Mouse (Mus musculus): ENCODE measurements around the gene Alg11. TPM values are rescaled to one million over a fixed set of nuclear protein-coding genes. Genes with fewer than 3 reads are reported as not detected.

Gene Alg11
- polyA plus RNA-seq (2015; fragmentation: Nextera tagmentation; extraction: Ambion mirVana) = 29.9 and 31.2 TPM in 2 replicates

DNA sequence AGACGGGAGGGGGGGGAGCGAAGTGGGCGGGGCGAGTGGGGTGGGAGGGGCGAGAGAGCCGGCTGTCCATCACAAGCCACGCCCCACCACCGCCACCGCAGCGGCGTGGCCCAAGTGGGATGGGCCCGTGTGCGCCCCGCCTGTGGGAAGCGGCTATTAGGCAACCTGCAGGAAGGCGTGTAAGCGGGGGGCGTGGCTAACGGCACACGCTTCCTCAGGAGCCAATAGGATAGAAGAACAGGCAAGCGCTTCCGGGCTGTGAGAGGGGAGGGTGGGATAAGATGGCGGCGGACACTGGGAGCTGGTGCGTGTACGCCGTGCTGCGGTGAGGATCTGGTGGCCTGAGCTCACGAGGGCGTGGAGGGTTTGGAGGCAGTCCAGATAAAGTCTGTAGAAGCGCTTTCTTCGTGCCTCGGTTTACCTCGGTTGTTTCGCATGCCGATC, at the start of gene Alg11:
Gene Alg11 (plus strand): TSS at position 276 of the 444 bp plus-strand sequence.
- Histone ChIP-seq H3K27me3 (peaks cover 14% of the 10 kb centered on the region; the same call in 1 of the 2 replicates), H3K4me3 (peak within 1 kb of the TSS; percentile 71), H3K9me3 (no peaks in the 10 kb centered on the region), H3K9ac (replicated peaks) (peak within 1 kb of the TSS; percentile 68), H3K36me3 (peaks cover 18% of the 10 kb centered on the region), H3K27ac (replicated peaks) (no peak within 1 kb of the TSS), H3K4me1 (peaks cover 10% of the 10 kb centered on the region), H3K4me2 (replicated peaks) (peak within 1 kb of the TSS; percentile 87)
- WGBS = under 1% methylated on average over 36 of the region's 36 CpGs
- ATAC-seq (replicated peaks) = peak; percentile 100

DNA sequence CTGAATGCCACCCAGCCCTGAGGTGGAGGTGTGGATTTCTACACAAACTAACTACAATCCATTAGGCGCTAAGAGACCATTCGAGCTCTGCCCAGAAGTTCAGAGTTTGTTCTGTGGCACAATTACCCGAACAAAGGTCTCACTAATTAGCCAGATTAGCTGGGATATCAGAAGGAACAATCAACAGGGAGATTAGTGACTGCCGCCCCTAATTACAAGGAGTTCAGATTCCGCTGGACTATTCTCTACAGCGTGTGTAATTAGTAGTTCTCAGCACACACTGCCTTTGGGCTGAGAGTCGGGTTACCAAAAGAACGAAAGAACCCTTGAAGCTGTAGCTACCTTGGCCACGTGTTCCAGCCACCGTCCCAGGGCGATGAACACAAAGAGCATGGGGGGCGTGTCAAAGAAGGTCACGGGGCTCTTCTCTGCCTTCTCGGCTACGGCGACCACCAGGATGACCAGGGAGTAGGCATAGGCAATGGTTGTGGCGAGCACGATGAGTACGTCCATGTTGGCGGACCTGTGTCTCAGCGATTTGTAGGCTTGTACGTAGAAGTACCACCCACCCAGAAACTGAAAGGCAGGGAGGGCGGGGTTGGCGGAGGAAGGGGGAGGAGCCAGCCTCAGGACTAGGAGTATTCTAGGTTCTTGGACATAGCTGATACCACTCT, 47.4 kb upstream of the Alg11 start:
- 20% methylated on average over 24 of the region's 24 CpGs for WGBS

DNA sequence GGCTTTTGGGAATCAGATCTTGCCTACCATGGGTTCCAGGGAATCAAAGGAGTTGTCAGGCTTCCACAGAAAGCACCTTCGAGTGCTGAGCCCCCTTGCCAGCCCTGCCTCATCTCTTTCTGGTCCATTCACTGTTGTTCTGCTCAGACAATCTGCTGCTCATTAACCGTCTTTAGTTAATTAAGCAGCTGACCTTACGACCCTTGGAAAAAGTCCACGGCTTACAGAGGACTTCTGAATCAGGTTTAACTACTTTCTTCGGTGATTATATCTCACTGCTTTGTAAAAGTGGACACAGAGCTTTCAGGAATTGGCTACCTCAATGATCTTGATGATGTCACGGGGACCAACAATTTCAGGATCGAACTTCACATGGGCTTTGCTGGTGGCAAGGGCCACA, 42.8 kb upstream of the Alg11 start:
- no peak overlapping the region for H3K27ac ChIP-seq (replicated peaks)
- H3K9ac ChIP-seq (replicated peaks) = no peak overlapping the region
- ATAC-seq (replicated peaks) = no peak
- no peaks in the 10 kb centered on the region for H3K36me3 ChIP-seq
- H3K9me3 ChIP-seq = no peaks in the 10 kb centered on the region
- no peak overlapping the region for H3K4me2 ChIP-seq (replicated peaks)
- no peaks in the 10 kb centered on the region for H3K27me3 ChIP-seq
- no peak overlapping the region for H3K4me3 ChIP-seq
- peaks cover 3% of the 10 kb centered on the region; the same call in 1 of the 2 replicates for H3K4me1 ChIP-seq
- WGBS = 23% methylated on average over 7 of the region's 7 CpGs

More for the DNA sequence above, 47.4 kb upstream of the Alg11 start:
- Histone ChIP-seq H3K27ac (replicated peaks) (no peak overlapping the region), H3K9me3 (no peaks in the 10 kb centered on the region), H3K36me3 (no peaks in the 10 kb centered on the region), H3K4me1 (peaks cover 6% of the 10 kb centered on the region; the same call in 1 of the 2 replicates), H3K27me3 (no peaks in the 10 kb centered on the region), H3K4me3 (peak overlapping the region; percentile 31), H3K9ac (replicated peaks) (no peak overlapping the region), H3K4me2 (replicated peaks) (peak overlapping the region; percentile 38)
- peak; percentile 76 for ATAC-seq (replicated peaks)

DNA sequence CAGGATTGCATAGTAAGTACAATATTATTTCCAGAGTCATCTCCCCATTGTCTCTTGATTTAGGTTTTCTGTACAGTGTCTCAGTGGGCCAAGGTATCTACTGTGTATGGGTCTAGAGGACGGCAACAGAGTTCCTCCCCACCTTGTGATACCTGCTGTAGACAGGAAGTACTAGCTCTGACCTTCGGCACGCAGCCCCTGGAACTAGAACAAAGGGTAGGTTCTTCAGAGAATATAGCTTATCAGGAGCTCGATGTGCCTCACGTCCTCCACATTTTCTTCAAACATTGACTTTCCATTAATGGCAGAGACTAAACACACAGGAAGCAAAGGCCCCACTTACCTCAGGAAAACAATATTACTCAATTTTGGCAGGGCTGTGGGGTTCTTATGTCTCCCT, 41.0 kb upstream of the Alg11 start:
- Histone ChIP-seq H3K4me3 (no peak overlapping the region), H3K9ac (replicated peaks) (no peak overlapping the region), H3K4me2 (replicated peaks) (no peak overlapping the region), H3K4me1 (no peaks in the 10 kb centered on the region), H3K27me3 (no peaks in the 10 kb centered on the region), H3K27ac (replicated peaks) (no peak overlapping the region), H3K36me3 (no peaks in the 10 kb centered on the region), H3K9me3 (no peaks in the 10 kb centered on the region)
- 94% methylated on average over 5 of the region's 5 CpGs for WGBS
- no peak for ATAC-seq (replicated peaks)

DNA sequence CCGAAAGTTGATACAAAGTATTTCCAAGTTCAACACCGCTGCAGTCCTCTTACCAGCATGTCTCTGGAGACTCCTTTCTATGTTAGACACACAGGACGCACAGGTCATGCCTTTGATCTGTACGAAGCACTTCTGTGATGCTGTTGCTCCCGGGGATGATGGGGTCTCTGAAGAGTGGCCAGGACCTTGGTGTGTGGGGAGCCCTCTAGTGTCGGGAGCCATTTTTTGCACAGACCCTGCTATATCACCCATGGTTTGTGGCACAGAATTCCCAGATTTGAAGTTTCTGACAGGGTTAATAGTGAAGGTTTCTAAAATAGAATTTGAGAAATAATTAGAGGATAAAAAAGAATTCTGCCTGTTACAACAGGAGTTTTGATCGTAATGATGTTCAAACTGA, 38.3 kb upstream of the Alg11 start:
- Histone ChIP-seq H3K9me3 (no peaks in the 10 kb centered on the region), H3K4me2 (replicated peaks) (no peak overlapping the region), H3K27me3 (no peaks in the 10 kb centered on the region), H3K36me3 (no peaks in the 10 kb centered on the region), H3K27ac (replicated peaks) (no peak overlapping the region), H3K9ac (replicated peaks) (no peak overlapping the region), H3K4me3 (no peak overlapping the region), H3K4me1 (no peaks in the 10 kb centered on the region)
- no peak for ATAC-seq (replicated peaks)
- 55% methylated on average over 7 of the region's 7 CpGs for WGBS

DNA sequence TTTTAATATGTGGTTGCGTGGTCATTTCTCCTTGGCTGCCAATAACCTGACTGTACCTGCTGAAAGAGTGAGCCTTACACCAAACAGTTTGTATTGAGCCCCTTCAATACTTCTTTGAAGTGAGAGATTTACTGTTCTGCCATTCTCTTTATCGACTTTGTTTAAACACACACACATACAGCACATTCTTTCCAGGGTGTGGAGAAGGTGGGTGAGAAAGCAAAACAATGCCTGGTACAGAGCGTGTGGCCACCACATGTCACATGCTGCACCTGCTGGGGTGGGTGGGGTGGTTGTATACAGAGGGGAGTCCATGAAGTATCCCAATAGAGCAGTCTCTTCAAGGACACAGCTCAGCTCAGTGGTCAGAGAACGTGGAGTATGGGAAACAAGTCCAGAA, 35.3 kb upstream of the Alg11 start:
- Histone ChIP-seq H3K9ac (replicated peaks) (no peak overlapping the region), H3K4me1 (no peaks in the 10 kb centered on the region), H3K9me3 (no peaks in the 10 kb centered on the region), H3K27ac (replicated peaks) (no peak overlapping the region), H3K4me3 (no peak overlapping the region), H3K27me3 (no peaks in the 10 kb centered on the region), H3K36me3 (no peaks in the 10 kb centered on the region), H3K4me2 (replicated peaks) (no peak overlapping the region)
- 83% methylated on average over 4 of the region's 4 CpGs for WGBS
- no peak for ATAC-seq (replicated peaks)

DNA sequence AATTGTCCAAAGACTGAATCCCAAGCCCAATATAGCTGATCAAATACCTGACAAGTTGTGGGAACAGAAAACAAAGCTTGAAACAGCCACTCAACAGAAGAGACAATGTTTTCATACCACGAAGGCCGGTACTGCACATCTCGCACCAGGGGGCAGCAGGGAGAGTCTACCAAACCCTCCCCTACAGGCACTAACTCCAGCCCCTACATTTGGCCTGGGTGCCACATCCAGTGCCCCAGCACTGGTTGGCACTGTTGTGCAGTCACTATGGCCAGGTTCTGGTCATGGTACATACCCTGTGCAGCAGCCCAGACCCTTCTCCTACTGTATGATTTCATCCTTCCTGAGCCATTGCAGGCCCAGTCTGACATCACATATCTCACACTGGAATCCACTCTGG, 31.5 kb upstream of the Alg11 start:
- no peaks in the 10 kb centered on the region for H3K36me3 ChIP-seq
- ATAC-seq (replicated peaks) = no peak
- H3K27ac ChIP-seq (replicated peaks) = no peak overlapping the region
- H3K9me3 ChIP-seq = no peaks in the 10 kb centered on the region
- H3K9ac ChIP-seq (replicated peaks) = no peak overlapping the region
- H3K4me2 ChIP-seq (replicated peaks) = no peak overlapping the region
- WGBS = 90% methylated on average over 3 of the region's 3 CpGs
- no peaks in the 10 kb centered on the region for H3K27me3 ChIP-seq
- no peaks in the 10 kb centered on the region for H3K4me1 ChIP-seq
- H3K4me3 ChIP-seq = no peak overlapping the region

DNA sequence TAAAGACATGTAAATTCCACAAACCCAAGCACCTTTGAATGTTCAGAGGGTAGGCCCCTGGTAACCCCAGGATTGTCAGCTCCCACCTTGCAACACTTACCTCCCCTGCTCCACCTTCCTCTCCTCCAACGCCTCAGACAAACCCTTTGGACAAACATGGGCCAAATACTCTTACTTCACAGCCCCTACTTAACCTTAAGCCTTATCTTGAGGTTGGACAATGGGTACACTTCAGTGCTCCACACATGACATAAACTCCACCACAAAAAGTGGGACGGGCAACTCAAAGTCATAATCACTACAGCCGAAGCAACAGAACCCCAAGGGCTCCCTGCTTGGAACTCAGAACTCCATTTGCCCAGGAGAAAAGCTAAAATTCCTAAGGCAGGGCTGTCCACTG, 29.5 kb upstream of the Alg11 start:
- Histone ChIP-seq H3K9me3 (no peaks in the 10 kb centered on the region), H3K4me3 (no peak overlapping the region), H3K36me3 (no peaks in the 10 kb centered on the region), H3K9ac (replicated peaks) (no peak overlapping the region), H3K4me1 (no peaks in the 10 kb centered on the region), H3K4me2 (replicated peaks) (no peak overlapping the region), H3K27me3 (no peaks in the 10 kb centered on the region), H3K27ac (replicated peaks) (no peak overlapping the region)
- WGBS = 87% methylated on average over 3 of the region's 3 CpGs
- ATAC-seq (replicated peaks) = no peak

DNA sequence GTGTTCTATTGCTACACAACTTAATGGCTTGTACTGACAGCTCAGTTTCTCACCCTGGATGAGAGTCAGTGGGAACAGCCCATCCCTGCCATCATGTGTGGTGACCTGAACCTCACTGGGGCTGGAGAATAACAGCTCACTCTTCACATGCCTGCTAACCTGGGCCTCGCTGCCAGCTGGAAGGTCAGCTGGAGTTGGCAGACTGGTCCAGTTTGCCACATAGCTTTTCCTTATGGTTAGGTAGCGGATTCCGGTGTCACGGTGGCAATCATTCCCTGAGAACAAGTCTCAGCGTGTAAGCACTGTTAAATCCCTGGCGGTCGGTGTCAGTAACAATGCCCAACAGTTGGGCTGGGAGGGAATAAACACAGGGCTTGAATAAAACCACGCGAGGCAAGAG, 24.4 kb upstream of the Alg11 start:
- no peaks in the 10 kb centered on the region for H3K9me3 ChIP-seq
- H3K4me1 ChIP-seq = no peaks in the 10 kb centered on the region
- 0 out of 2 replicates have a peak, but pooled peaks cover 3% of the 10 kb centered on the region for H3K27me3 ChIP-seq
- no peaks in the 10 kb centered on the region for H3K36me3 ChIP-seq
- H3K4me2 ChIP-seq (replicated peaks) = no peak overlapping the region
- WGBS = 85% methylated on average over 9 of the region's 9 CpGs
- H3K4me3 ChIP-seq = no peak overlapping the region
- no peak for ATAC-seq (replicated peaks)
- no peak overlapping the region for H3K27ac ChIP-seq (replicated peaks)
- H3K9ac ChIP-seq (replicated peaks) = no peak overlapping the region

DNA sequence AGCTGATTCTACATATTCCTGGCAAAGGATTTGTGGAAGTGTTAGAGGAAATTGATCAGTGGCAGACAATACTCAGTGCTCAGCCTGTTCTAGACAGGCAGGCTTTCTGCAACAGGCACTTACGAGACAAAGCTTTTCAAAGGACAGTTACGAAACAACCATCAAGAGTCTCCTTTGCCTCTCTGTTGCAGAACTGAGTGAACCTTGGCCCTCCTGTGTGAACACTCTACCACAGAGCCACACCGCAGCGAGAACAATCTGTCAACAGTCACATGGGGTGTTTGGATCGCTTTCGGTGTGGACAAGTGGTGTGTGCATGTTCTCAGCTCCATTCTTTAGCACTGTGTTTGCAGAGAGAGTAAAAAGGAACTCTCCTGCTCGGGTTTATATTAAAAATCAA, 23.5 kb upstream of the Alg11 start:
- Histone ChIP-seq H3K9me3 (no peaks in the 10 kb centered on the region), H3K27me3 (0 out of 2 replicates have a peak, but pooled peaks cover 3% of the 10 kb centered on the region), H3K9ac (replicated peaks) (no peak overlapping the region), H3K4me1 (no peaks in the 10 kb centered on the region), H3K4me2 (replicated peaks) (no peak overlapping the region), H3K27ac (replicated peaks) (no peak overlapping the region), H3K4me3 (no peak overlapping the region), H3K36me3 (no peaks in the 10 kb centered on the region)
- ATAC-seq (replicated peaks) = no peak
- WGBS = 79% methylated on average over 7 of the region's 7 CpGs

DNA sequence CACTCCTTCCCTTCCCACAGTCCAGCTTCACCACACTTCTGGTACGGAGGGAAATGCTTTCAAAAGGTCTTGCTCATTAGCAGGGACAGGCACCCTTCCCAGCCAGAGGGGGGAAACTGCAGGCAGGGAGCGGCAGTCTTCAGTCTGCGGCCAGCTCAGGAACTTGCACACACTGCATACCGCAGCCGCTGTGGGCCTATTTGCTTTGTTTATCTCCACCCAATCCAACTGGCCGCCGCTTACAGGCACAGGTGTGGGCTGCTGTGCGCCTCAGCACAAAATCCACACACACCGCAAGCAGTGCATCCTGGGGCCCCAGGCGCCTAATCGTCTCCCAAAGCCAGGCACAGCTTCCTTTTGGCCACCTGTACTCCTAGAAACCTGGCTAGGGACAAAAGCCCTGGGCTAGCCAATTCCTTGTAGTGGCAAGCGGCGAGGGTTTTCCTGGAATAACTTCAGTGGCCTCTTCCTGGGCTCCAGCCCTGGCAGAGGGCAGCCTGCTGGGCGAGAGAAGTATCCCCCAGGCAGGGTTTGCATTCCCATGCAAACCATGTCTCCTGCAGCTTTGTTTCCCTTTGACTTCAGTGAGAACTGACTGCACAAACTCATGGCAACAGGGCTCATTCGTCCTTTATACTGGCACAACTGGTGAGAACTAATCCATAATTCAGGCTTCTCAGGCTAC, 20.9 kb upstream of the Alg11 start:
- H3K27me3 ChIP-seq = 0 out of 2 replicates have a peak, but pooled peaks cover 3% of the 10 kb centered on the region
- no peaks in the 10 kb centered on the region for H3K36me3 ChIP-seq
- no peak overlapping the region for H3K9ac ChIP-seq (replicated peaks)
- no peak overlapping the region for H3K4me3 ChIP-seq
- H3K4me1 ChIP-seq = no peaks in the 10 kb centered on the region
- 7% methylated on average over 15 of the region's 15 CpGs for WGBS
- H3K9me3 ChIP-seq = no peaks in the 10 kb centered on the region
- no peak overlapping the region for H3K27ac ChIP-seq (replicated peaks)
- no peak overlapping the region for H3K4me2 ChIP-seq (replicated peaks)
- no peak for ATAC-seq (replicated peaks)

DNA sequence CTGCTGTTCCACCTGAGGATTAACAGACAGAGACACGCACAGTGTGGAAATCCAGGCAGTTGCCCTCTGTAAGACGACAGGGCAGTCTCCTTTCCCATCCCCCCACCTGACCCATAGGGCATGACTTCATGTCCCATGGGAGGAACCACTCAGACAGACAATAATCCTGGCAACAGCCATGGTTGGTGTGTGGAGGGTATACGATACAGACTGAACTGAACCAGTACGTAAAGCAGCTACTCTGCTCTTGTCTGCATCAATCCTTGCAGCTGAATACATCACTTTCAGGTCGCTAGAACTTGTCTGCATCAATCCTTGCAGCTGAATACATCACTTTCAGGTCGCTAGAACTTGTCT, 20.4 kb upstream of the Alg11 start:
- Histone ChIP-seq H3K4me1 (no peaks in the 10 kb centered on the region), H3K4me2 (replicated peaks) (no peak overlapping the region), H3K9ac (replicated peaks) (no peak overlapping the region), H3K27me3 (0 out of 2 replicates have a peak, but pooled peaks cover 3% of the 10 kb centered on the region), H3K4me3 (no peak overlapping the region), H3K27ac (replicated peaks) (no peak overlapping the region), H3K9me3 (no peaks in the 10 kb centered on the region), H3K36me3 (no peaks in the 10 kb centered on the region)
- ATAC-seq (replicated peaks) = no peak
- WGBS = 33% methylated on average over 6 of the region's 6 CpGs

Data from forebrain, embryonic 15.5 days (tissue).